Mouse (Mus musculus): Measurements from ENCODE around the gene Wdr82. TPM values are rescaled to one million over a fixed set of nuclear protein-coding genes. Genes with fewer than 3 reads are reported as not detected.
A peak's percentile ranks its signal among the peaks of the same experiment; 100 is the strongest.
"Not testable (repeated sequence)": the region's sequence is repeated elsewhere in the genome, so short reads cannot be mapped to it uniquely, and the experiment has no call there.

The Wdr82 gene
- total RNA-seq, 2 experiments from 2014 or later = 72.2 to 81.4 TPM

- DNase-seq = peak; percentile 96 to 98
- intact Hi-C loops (cut with DNase I) = loop anchor here (5.0 kb wide), 1 partner anchor 122 kb away; the partner anchor contains the start of gene Poc1a
Measured at GRCm38 (mm10) chr9:106159784-106160301, 10.9 kb upstream of the Wdr82 start.

GRCm38 (mm10) chr9:106160426-106160825, 10.3 kb upstream of the Wdr82 start:
- DNase-seq = no peak
- intact Hi-C loops (cut with DNase I) = no loop called here

GRCm38 (mm10) chr9:106166709-106167108, 4.0 kb upstream of the Wdr82 start:
- DNase-seq = no peak
- intact Hi-C loops (cut with DNase I) = no loop called here

- no peak for DNase-seq
- intact Hi-C loops (cut with DNase I) = no loop called here
Measured at GRCm38 (mm10) chr9:106167241-106167640, 3.5 kb upstream of the Wdr82 start.

- intact Hi-C loops (cut with DNase I) = no loop called here
- no peak for DNase-seq
Measured at GRCm38 (mm10) chr9:106167703-106168102, 3.0 kb upstream of the Wdr82 start.

- DNase-seq; intact Hi-C loops (cut with DNase I): not testable (repeated sequence)
Measured at GRCm38 (mm10) chr9:106169006-106169405, 1.7 kb upstream of the Wdr82 start.

GRCm38 (mm10) chr9:106169917-106170316, 811 bp upstream of the Wdr82 start:
- intact Hi-C loops (cut with DNase I) = loop anchor here (5.0 kb wide), 2 partner anchors 42 to 262 kb away; no protein-coding TSS in a partner anchor

GRCm38 (mm10) chr9:106171346-106172158, 824 bp downstream of the Wdr82 start:
- intact Hi-C loops (cut with DNase I) = loop anchor here (5.0 kb wide), 2 partner anchors 41 to 261 kb away; no protein-coding TSS in a partner anchor

More at GRCm38 (mm10) chr9:106169917-106170316, 811 bp upstream of the Wdr82 start:
- no peak for DNase-seq

GRCm38 (mm10) chr9:106172527-106172926, 1.8 kb downstream of the Wdr82 start:
- intact Hi-C loops (cut with DNase I) = loop anchor here (5.0 kb wide), 2 partner anchors 40 to 260 kb away; no protein-coding TSS in a partner anchor
- no peak for DNase-seq

More at GRCm38 (mm10) chr9:106171346-106172158, 824 bp downstream of the Wdr82 start:
- peak; percentile 83 for DNase-seq

- intact Hi-C loops (cut with DNase I) = loop anchor here (5.0 kb wide), 2 partner anchors 39 to 259 kb away; no protein-coding TSS in a partner anchor
- no peak for DNase-seq
Measured at GRCm38 (mm10) chr9:106173363-106173762, 2.6 kb downstream of the Wdr82 start.

GRCm38 (mm10) chr9:106175552-106176200, 4.9 kb downstream of the Wdr82 start:
- no peak for DNase-seq
- intact Hi-C loops (cut with DNase I) = no loop called here

- intact Hi-C loops (cut with DNase I) = no loop called here
- no peak for DNase-seq
Measured at GRCm38 (mm10) chr9:106176769-106177168, 6.0 kb downstream of the Wdr82 start.

GRCm38 (mm10) chr9:106177799-106178198, 7.1 kb downstream of the Wdr82 start:
- no peak for DNase-seq
- intact Hi-C loops (cut with DNase I) = no loop called here

GRCm38 (mm10) chr9:106179454-106179853, 8.7 kb downstream of the Wdr82 start:
- no peak for DNase-seq
- intact Hi-C loops (cut with DNase I) = no loop called here

GRCm38 (mm10) chr9:106179964-106180363, 9.2 kb downstream of the Wdr82 start:
- intact Hi-C loops (cut with DNase I) = no loop called here

GRCm38 (mm10) chr9:106182146-106182545, 11.4 kb downstream of the Wdr82 start:
- no peak for DNase-seq
- intact Hi-C loops (cut with DNase I) = no loop called here

More at GRCm38 (mm10) chr9:106179964-106180363, 9.2 kb downstream of the Wdr82 start:
- DNase-seq = no peak

GRCm38 (mm10) chr9:106183996-106184395, 13.3 kb downstream of the Wdr82 start:
- no peak for DNase-seq
- intact Hi-C loops (cut with DNase I) = loop anchor here (1.0 kb wide), 1 partner anchor 43 kb away; no protein-coding TSS in a partner anchor

- intact Hi-C loops (cut with DNase I) = no loop called here
- no peak for DNase-seq
Measured at GRCm38 (mm10) chr9:106191355-106191754, 20.6 kb downstream of the Wdr82 start.

GRCm38 (mm10) chr9:106192024-106192423, 21.3 kb downstream of the Wdr82 start:
- DNase-seq = no peak
- intact Hi-C loops (cut with DNase I) = no loop called here

- DNase-seq = no peak
- intact Hi-C loops (cut with DNase I) = no loop called here
Measured at GRCm38 (mm10) chr9:106192998-106193397, 22.3 kb downstream of the Wdr82 start.

Data from heart, postnatal 10 days (tissue).